Mouse (Mus musculus): ENCODE measurements at regions not wholly inside any gene's neighbourhood (a gene's known extent, or its start where the extent isn't known, plus 50 kb on each side); places are given as distances from the start of the nearest gene placed in this dataset.

- TF ChIP-seq POLR2A (IDR thresholded peaks at IDR 0.05; ENCODE audit: borderline replicate concordance, extremely low read depth, insufficient read depth, insufficient read length, poor library complexity, severe bottlenecking), result no peak
- no peak for TF ChIP-seq CTCF (IDR thresholded peaks at IDR 0.05; ENCODE audit: borderline replicate concordance, extremely low read depth, insufficient read depth, insufficient read length)
Measured at GRCm38 (mm10) chr1:81759919-81760318, 473.0 kb upstream of the Gm9747 start.
